Mouse (Mus musculus) frontal cortex, postnatal 10 days (tissue): ENCODE data around the gene Lefty1.
"Not testable (repeated sequence)": the region's sequence is repeated elsewhere in the genome, so short reads cannot be mapped to it uniquely, and the experiment has no call there.

Experiments
- DNase-seq, 2 experiments: peaks; one replicate each; pipeline ENCODE4 v3.0.0; 2022; ENCODE audit warnings: low spot score in 2 of 2, mixed read lengths in 1 of 2

Lefty1 gene

DNA sequence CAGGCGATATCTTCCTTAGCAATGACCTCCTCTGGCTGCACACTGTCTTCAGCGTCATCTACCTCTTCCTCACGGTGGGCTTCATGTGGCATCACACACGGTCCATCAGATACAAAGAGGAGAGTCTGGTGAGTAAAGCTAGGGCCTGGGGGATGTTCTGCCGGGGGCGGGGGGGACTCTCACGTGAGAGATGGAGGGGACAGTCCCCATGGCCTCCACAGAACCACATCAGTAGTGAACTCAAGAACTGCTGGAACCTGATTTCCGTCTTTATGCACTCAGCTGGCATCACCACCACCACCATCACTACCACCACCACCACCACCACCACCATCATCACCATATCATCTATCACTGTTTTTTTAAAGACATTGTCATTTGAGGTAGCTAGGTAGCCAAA is 21.6 kb downstream of the Lefty1 start:
- no peak for DNase-seq

DNA sequence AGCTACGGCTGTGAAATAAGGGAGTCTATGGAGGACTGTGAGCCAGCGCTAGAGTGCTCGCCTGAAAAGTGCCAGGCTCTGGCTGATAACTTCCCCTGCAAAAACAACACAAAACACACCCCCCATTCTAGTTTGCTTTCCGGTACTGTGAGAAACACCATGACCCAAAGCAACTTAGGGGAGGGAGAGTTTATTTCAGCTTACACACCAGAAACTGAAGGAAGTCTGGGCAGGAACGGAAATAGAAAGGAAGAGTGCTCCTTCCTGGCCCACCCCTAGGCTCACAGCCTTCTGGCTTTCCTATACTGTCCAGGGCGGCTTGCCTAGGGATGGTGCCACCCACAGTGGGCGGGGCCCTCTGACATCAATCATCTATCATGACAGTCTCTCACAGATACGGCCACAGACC is 22.2 kb downstream of the Lefty1 start:
- no peak for DNase-seq

DNA sequence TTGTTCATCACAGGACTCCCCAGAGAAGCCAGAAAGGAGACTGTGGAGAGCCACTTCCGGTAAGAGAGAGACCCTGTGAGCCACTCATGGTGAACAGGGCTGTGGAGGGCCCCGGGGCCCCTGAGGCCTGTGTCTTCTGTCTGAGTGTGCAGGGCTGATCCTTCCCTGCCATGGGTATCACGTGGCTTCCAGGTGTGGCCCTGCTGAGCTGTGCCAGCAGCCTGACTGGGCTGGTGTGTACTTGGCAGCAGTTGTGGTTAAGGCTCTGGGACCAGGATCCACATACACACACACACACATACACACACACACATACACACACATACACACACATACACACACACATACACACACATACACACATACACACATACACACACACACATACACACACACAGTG is 23.2 kb downstream of the Lefty1 start:
- DNase-seq = no peak

DNA sequence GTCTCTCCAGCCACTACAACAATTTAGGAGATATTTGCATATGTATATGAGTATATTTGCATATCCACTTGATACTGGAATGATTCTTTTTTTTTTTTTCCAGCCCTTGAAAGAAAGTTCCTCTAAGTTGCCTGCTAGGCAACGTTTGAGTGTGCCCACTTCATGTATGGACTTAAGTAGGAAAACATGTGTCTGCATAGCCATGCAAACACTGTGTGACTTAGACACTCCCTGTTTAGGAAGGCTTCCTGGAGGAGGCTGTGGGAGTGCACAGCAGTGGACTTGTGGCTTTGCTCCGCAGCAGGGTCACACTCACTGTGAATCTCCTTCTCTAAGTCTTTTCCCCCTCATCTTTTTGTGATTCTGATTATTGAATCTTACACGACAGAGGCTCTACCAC is 24.0 kb downstream of the Lefty1 start:
- no peak for DNase-seq

DNA sequence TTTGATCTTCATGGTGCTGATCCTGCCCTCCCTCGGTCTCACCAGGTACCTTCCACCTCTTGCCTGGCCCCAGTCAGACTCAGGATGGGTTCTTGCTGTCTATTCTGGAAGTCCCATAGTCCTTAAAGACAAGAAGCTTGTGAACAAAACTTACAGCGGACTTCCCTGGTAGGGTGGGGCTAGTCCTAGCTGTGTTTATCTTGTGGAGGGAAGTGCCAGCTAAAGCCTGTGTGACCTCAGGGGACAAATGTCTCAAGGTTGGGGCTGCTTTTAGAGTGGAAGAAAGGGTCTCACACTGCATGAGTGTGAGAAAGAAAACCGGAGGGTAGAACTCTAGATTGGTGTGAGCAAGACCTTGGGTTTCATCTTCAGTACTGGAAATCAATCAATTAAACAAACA is 31.0 kb downstream of the Lefty1 start:
- no peak for DNase-seq

DNA sequence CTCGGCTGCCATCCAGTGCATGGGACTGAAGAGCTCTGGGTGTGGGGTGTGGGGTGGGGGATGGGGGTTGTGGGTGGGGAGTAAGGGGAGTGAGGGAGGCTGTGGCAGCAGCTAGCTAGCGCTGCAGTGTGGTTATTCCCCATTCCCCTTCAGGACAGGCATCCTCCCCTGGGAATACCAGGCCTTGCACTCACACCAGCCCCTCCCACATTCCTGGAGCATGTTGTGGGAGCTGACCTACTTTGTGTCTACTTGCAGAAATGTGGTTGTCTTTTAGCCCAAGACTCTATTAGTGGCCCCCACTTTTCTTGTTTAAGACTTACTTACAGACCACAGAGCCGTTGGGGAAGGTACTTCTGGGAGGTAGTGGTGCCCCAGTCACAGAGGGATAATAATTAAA is 31.7 kb downstream of the Lefty1 start:
- DNase-seq = no peak

DNA sequence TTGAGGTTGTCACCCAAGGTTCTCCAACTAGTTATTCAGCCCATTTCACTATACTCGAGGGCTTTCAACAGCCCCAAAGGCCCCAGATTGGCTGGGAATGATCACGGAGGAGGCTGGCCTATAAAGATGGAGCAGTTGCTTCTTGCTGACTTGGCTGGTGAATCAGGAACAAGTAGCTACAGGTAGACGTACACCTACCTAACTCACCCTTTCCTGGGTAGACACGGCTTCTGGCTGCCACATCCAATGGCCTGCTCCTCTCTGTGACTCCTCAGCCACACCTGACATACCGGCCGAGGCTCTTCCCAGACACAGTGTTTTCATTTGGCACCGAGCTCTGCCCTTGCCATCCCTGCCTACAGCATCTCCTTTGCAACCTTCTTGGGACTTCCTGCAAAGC is 32.4 kb downstream of the Lefty1 start:
- no peak for DNase-seq

DNA sequence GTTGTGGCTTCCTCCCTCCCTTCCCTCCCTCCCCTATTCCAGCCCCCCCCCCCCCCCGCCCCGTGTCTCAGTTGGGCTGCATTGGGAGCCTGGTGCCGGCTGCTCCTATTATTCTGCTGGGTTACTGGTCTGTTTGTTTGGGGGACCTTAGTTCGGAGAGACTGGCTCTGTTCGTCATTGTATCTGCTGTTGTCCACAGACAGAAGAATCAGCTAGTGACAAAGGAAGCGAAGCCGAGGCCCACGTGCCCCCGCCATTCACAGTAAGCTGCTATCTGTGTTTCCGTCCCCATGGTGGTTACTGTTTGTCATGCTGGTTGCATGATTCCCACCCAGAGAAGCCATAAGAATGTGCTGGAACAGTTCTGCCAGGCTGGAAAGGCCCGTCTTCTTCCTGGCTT is 38.1 kb downstream of the Lefty1 start:
- no peak for DNase-seq

DNA sequence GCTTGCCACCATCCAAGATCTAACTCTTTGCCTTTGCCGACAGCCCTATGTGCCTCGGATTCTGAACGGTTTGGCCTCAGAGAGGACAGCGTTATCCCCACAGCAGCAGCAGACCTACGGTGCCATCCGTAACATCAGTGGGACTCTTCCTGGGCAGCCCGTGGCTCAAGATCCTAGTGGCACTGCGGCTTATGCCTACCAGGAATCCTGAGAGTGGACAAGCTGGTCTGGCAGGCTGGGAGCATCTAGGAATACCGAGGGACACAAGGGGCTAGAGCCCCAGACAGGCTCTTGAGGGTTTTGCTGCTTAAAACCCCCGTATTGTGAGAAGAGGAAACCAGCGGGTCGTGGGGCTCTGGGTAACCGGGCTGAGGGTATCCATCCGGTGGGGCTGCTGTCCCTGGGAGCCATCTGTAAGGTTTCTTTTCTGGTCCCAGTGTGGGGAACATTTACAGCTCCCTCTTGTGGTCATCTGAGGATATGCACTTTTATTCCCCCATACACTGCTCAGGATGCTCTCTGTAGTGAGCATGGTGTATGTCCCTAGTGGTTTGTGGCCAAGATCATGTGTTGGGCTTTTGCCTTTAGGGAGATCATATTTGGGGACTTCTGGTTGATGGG is 39.4 kb downstream of the Lefty1 start:
- no peak for DNase-seq

DNA sequence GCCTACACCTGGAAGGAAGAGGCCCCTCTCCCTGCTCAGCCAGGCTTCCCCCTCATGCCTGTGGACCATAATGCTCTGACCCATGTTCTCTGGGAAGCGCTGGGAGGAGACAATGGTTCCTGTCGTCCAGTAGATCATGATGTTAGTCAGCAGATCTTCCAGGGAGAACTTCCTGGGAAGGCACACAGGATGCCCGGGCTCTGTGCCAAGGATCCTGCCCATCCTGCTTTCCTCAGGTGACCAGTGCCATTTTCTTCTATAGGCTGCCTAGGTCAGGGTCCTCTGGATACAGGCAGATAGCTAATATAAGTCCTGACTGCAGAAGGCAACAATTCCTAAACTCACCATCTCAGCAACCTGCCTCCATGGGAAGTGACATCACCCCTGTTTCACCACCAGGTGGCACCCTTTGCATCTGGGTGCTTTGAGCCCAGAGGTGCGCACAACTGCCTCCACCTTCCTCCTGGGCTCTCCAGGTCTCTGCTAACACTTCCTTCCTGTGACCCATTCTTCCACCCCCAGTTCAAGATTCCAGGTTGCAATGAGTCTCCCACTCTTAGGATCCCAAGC is 41.4 kb downstream of the Lefty1 start:
- no peak for DNase-seq

DNA sequence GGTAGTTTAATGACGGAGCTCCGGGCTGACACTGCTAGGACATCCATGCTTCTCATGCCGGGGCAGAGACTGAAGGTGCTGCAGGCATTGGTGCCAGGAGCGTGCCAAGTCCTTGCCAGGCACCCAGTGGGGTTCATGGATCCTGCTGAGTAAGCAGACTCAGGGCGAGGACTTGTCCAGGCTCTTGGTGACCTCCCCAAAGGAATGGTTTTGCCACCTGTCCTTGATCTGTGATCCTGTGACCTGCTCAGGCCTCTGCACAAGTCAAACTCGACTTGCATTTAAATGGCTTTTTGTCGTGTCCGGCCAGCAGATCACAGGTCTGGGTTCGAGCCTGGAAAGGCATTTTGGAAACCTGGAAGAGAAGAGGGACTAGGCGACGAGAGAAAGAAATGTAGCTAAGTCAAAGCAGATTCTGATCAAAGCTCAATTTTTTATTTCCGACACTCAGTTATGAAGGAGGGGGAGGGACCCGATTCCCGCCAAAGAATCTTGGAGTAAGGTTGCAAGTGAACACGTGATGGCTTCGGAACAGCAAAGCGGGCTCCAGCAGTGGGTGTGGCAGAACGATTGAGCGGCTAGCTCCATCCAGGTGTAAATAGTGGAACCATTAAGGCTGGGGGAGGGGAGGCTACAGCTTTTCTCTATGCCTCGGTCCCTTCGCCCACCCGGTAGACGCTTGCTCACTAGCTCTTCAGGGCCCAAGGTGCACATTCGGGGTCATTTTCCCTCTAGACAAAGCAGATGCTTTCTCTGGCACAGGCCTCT is 44.8 kb downstream of the Lefty1 start:
- no peak for DNase-seq

DNA sequence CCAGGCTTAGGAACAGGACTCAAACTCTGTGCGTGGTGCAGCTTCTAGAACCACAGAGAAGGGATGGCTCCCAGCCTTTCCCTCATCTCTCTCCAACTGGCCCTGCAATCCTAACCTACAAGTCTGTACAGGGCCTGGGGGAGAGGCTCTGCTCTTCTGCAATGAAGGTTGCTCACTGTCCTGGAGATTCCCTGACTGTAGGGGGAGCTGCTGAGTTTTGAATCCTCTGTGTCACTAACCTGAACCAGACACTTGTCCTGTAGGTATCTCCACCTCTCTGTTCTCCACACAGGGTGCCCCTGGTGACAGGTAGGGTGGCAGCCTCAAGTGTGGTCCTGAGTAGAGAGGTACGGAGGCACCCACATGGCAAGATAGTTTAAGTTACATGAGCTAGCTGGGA is 45.6 kb downstream of the Lefty1 start:
- DNase-seq = no peak

DNA sequence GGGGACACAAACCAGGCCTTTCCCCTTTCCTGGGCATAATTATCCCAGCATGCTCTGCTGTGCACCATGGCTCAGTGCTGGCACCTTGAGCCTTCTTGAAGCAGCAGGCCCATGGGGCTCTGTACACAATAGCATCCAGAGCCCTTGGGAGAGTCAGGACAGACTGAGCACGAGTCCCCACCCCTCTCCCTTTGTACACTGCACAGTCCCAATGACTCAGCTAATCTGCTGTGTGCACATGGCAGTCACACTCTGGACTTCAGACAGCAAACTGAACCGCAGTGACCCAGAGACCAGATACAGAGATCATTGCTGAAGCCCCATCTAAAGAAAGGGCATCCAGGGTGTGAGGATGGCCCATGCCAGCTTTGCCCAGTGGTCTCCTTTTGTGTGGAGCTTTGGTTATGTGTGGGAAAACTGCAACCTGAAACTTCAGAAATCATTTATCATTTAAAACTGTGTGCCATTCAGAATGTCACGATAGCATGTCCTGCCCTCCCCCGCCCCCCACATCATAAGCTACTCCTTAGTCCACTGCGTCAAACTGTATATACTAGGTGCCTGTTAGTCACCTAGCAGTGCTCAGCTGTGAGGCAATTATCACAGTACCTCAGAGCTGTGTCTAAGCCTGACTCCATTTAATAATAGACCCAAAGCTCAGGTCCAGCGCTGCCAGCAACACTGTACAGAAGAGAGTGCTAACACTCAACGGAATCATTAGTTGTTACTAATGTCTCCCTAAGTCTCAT is 46.6 kb downstream of the Lefty1 start:
- not testable (repeated sequence) for DNase-seq

DNA sequence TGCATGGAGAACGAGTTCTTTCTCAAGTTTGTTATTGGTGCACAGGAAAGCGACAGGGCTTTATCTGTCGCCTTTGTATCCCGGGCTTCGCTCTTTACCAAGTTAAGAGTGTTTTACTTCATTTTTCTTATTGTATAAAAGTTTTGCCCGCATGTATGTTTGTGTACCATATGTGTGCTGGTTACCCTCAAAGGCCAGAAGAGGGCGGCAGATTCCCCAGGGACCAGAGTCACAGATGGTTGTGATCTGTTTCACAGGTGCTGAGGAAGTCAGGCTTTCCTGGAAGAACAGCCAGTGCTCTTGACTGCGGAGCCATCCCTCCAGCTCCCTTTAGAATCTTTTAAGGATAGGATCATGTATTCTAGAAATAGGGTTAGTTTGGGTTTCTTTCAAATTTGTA is 51.9 kb downstream of the Lefty1 start:
- no peak for DNase-seq

DNA sequence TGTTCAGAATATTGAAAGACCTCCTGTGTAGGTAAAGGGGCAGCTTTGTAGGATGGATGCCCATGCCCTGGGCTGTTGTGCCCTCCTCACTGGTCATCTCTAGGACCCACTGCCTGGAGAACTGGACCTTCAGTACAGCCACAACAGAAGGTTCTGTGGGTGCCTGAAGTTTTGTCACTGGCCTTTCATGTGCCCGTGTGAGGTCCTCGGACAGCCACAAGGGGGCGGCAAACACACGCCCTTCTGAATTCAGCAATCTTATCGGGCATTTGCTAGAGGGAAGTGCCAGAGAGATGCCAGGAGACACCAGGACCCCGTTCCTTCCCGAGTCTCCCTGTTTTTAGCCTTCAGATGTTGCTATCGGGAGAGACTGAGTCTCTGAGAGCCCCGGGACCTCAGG is 52.9 kb downstream of the Lefty1 start:
- DNase-seq = peak; percentile 29 to 74
